In genomic region chr8:82901549-82902138, GRCm38 (mm10) we compare ENCODE assay signal across 27 mouse cellular contexts. TPM values are rescaled to one million over a fixed set of nuclear protein-coding genes. Genes with fewer than 3 reads are reported as not detected.
DNase-seq lines count a peak whose midpoint lies in the region; ATAC-seq and TF ChIP-seq lines count a peak whose summit lies in the region.
"Had no signal": no experiment of that assay in that cellular context is flagged by ENCODE, and none has a peak within 500 bp of the region (broad histone marks: within the 10 kb centered on the region; RNA-seq: fewer than 3 reads in every experiment).

No protein-coding gene starts in this region.

- H3K4me2 ChIP-seq in midbrain, embryonic 11.5 days: no peak overlapping the region
- no peak overlapping the region for H3K4me2 ChIP-seq in neural tube, embryonic 14.5 days (ENCODE audit: low read depth, low read length)
- H3K4me2 ChIP-seq: embryonic facial prominence, embryonic 15.5 days; heart, embryonic 11.5 days; liver, embryonic 15.5 days; lung, embryonic 14.5 days; midbrain, embryonic 12.5 days had no signal

- no peak for TF ChIP-seq CTCF in gastrocnemius, adult 2 months (IDR thresholded peaks at IDR 0.05)
- no peak for TF ChIP-seq CTCF in brain, embryonic 14.5 days (IDR thresholded peaks at IDR 0.05; ENCODE audit: borderline replicate concordance, extremely low read depth, insufficient read depth, insufficient read length)

- no peak overlapping the region for H3K4me3 ChIP-seq in gastrocnemius, adult 2 months
- H3K4me3 ChIP-seq in midbrain, embryonic 11.5 days (ENCODE audit: low read depth, low read length): no peak overlapping the region
- H3K4me3 ChIP-seq in midbrain, embryonic 10.5 days: no peak overlapping the region
- no peak overlapping the region for H3K4me3 ChIP-seq in neural tube, embryonic 14.5 days (ENCODE audit: low read depth, low read length)
- H3K4me3 ChIP-seq: embryonic facial prominence, embryonic 10.5 days; embryonic facial prominence, embryonic 15.5 days; liver, embryonic 15.5 days; midbrain, embryonic 12.5 days; myocyte had no signal

- DNase-seq in gastrocnemius, adult 2 months: no peak
- no peak for DNase-seq in gastrocnemius, postnatal 10 days
- DNase-seq in midbrain, embryonic 11.5 days (ENCODE audit: low spot score, missing footprints): peak; percentile 28
- no peak for DNase-seq in midbrain, embryonic 10.5 days (ENCODE audit: low spot score)
- DNase-seq in brain, embryonic 14.5 days (ENCODE audit: low read depth): peak; percentile 70
- DNase-seq: adrenal gland, postnatal 36 days; cerebellum, adult 8-10 months; cerebellum, postnatal 25 days; gastrocnemius, postnatal 25 days; heart, adult 18-20 months; heart, postnatal 36 days; kidney, adult 11 months; kidney, postnatal 14 days; lung, embryonic 14.5 days; lung, postnatal 14 days; spleen, adult 18-20 months; thymus, postnatal 14 days had no signal

- intact Hi-C loops in gastrocnemius, adult 2 months (cut with DNase I): loop anchor here (5.0 kb wide), 1 partner anchor 36 kb away; no protein-coding TSS in a partner anchor

- WGBS in midbrain, embryonic 11.5 days: 85% methylated on average over 12 of the region's 12 CpGs
- 88% methylated on average over 12 of the region's 12 CpGs for WGBS in midbrain, embryonic 10.5 days
- 43% methylated on average over 12 of the region's 12 CpGs for WGBS in neural tube, embryonic 14.5 days

- no peak overlapping the region for H3K9ac ChIP-seq in midbrain, embryonic 11.5 days (ENCODE audit: low read length)
- no peak overlapping the region for H3K9ac ChIP-seq in neural tube, embryonic 14.5 days (replicated peaks; ENCODE audit: low read depth, low read length)
- H3K9ac ChIP-seq: embryonic facial prominence, embryonic 15.5 days; liver, embryonic 15.5 days; lung, embryonic 14.5 days; midbrain, embryonic 12.5 days had no signal

- peak overlapping the region; percentile 86 for H3K27ac ChIP-seq in gastrocnemius, adult 2 months
- no peak overlapping the region for H3K27ac ChIP-seq in midbrain, embryonic 11.5 days (ENCODE audit: low read depth, low read length)
- no peak overlapping the region for H3K27ac ChIP-seq in midbrain, embryonic 10.5 days (replicated peaks)
- H3K27ac ChIP-seq in neural tube, embryonic 14.5 days (ENCODE audit: low read depth, low read length): no peak overlapping the region
- H3K27ac ChIP-seq: embryonic facial prominence, embryonic 10.5 days; embryonic facial prominence, embryonic 15.5 days; liver, embryonic 15.5 days; midbrain, embryonic 12.5 days had no signal

- ATAC-seq in midbrain, embryonic 11.5 days (ENCODE audit: low FRiP score): no peak
- peak; percentile 63 for ATAC-seq in neural tube, embryonic 14.5 days (ENCODE audit: low read depth)
- ATAC-seq in megakaryocyte progenitor cell, adult 5-6 weeks (replicated peaks; ENCODE audit: poor library complexity): no peak
- ATAC-seq: CD4-positive, CD25-positive, alpha-beta regulatory T cell, adult 4 months; inflammation-experienced regulatory T-cells, adult 6 months had no signal

- no peak for TF ChIP-seq POLR2A in brain, embryonic 14.5 days (IDR thresholded peaks at IDR 0.05; ENCODE audit: borderline replicate concordance, extremely low read depth, insufficient read depth, insufficient read length, poor library complexity, severe bottlenecking)

- H3K9me3 ChIP-seq in midbrain, embryonic 11.5 days (ENCODE audit: control insufficient read depth, low read length): no peaks in the 10 kb centered on the region
- no peaks in the 10 kb centered on the region for H3K9me3 ChIP-seq in midbrain, embryonic 10.5 days (replicated peaks)
- no peaks in the 10 kb centered on the region for H3K9me3 ChIP-seq in neural tube, embryonic 14.5 days (ENCODE audit: control insufficient read depth, low read length)
- H3K9me3 ChIP-seq: embryonic facial prominence, embryonic 10.5 days; embryonic facial prominence, embryonic 15.5 days; liver, embryonic 15.5 days; midbrain, embryonic 12.5 days had no signal

- no peaks in the 10 kb centered on the region for H3K36me3 ChIP-seq in midbrain, embryonic 11.5 days (ENCODE audit: control insufficient read depth, insufficient read depth, low read length)
- H3K36me3 ChIP-seq in midbrain, embryonic 10.5 days: no peaks in the 10 kb centered on the region
- H3K36me3 ChIP-seq in neural tube, embryonic 14.5 days (ENCODE audit: control insufficient read depth, insufficient read depth, low read length): no peaks in the 10 kb centered on the region
- H3K36me3 ChIP-seq: embryonic facial prominence, embryonic 10.5 days; embryonic facial prominence, embryonic 15.5 days; liver, embryonic 15.5 days; midbrain, embryonic 12.5 days had no signal

- peaks cover 3% of the 10 kb centered on the region; the same call in 1 of the 2 replicates for H3K4me1 ChIP-seq in midbrain, embryonic 11.5 days (ENCODE audit: control insufficient read depth, insufficient read depth, low read length)
- peaks cover 15% of the 10 kb centered on the region for H3K4me1 ChIP-seq in midbrain, embryonic 10.5 days
- H3K4me1 ChIP-seq in neural tube, embryonic 14.5 days (ENCODE audit: control insufficient read depth, insufficient read depth, low read length): peaks cover 4% of the 10 kb centered on the region; the same call in 1 of the 2 replicates
- H3K4me1 ChIP-seq: embryonic facial prominence, embryonic 15.5 days; liver, embryonic 15.5 days had no signal

- H3K27me3 ChIP-seq in midbrain, embryonic 11.5 days (ENCODE audit: control insufficient read depth, insufficient read depth, low read length): no peaks in the 10 kb centered on the region
- no peaks in the 10 kb centered on the region for H3K27me3 ChIP-seq in midbrain, embryonic 10.5 days (ENCODE audit: low read depth, poor library complexity, severe bottlenecking)
- no peaks in the 10 kb centered on the region for H3K27me3 ChIP-seq in neural tube, embryonic 14.5 days (ENCODE audit: control insufficient read depth, insufficient read depth, low read length)
- H3K27me3 ChIP-seq: embryonic facial prominence, embryonic 15.5 days; liver, embryonic 15.5 days; midbrain, embryonic 12.5 days had no signal

RNA-seq across cellular contexts. Expression of gene Rnf150, which starts 38.5 kb away (rescaled TPM):
- 10 to 100 TPM; 26.0 to 34.8 TPM for total RNA-seq in gastrocnemius, adult 2 months (2021)
- 10 to 100 TPM; 15.5 to 17.9 TPM for total RNA-seq in gastrocnemius, postnatal 10 days (2021)
- 1.2 and 1.5 TPM in 2 replicates for polyA plus RNA-seq in midbrain, embryonic 11.5 days (2014; fragmentation: Nextera tagmentation; extraction: Ambion mirVana)
- 1.00 and 1.2 TPM in 2 replicates for polyA plus RNA-seq in midbrain, embryonic 10.5 days (2016; fragmentation: Nextera tagmentation; extraction: Ambion mirVana)
- polyA plus RNA-seq in brain, embryonic 14.5 days (2012; rRNA removed): 8.5 and 12.1 TPM in 2 replicates
- 3.2 and 3.8 TPM in 2 replicates for polyA plus RNA-seq in neural tube, embryonic 14.5 days (2014; fragmentation: Nextera tagmentation; extraction: Ambion mirVana)
- total RNA-seq in megakaryocyte progenitor cell, adult 5-6 weeks (2015): 0.99 and 1.0 TPM in 2 replicates
- total RNA-seq in megakaryocyte progenitor cell, adult 5-6 weeks (2017): 0.21 and 1.3 TPM in 2 replicates
- polyA plus RNA-seq: CD4-positive, CD25-positive, alpha-beta regulatory T cell, adult 4 months; inflammation-experienced regulatory T-cells, adult 6 months had no signal

Comparison
In these comparisons a context has a peak if more than half of its experiments do, and no peak if none do; other contexts are left out.
1. DNase-seq: peak in midbrain, embryonic 11.5 days (single experiment) and brain, embryonic 14.5 days (single experiment); none in gastrocnemius, adult 2 months (single experiment), gastrocnemius, postnatal 10 days (single experiment) and midbrain, embryonic 10.5 days (single experiment).